ENCODE assay signal across 12 mouse cellular contexts in the genomic region with DNA sequence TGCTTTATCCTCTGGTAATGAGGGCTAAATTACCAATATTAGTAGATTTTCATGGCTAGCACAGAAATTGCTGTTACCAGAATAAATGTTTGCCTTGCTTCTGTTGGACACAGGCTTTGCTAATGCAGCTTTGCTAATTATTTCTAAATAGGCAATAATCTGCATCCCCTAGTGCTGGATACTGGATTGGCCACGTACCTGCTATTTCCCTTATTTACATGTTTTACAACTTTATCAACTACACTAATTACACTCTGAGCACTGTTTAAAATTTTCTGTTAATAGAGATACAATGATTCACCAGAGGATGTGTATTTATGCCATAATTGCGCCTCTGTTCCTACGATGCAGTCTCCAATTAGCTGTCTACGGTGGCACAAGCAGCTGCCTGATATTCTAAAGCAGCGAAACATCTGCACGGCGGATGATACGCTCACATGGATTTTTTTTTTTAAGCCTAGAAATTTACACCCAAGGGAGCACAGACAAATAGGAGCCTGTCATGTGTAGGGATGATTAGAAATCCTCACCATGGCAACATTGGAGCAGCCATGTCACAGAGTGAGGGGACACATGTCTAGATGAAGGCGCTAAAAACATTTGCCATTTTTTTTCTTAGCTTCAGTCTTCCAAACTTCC.
DNase-seq lines count a peak whose midpoint lies in the region; ATAC-seq and TF ChIP-seq lines count a peak whose summit lies in the region.
"Had no signal": no experiment of that assay in that cellular context is flagged by ENCODE, and none has a peak within 500 bp of the region (broad histone marks: within the 10 kb centered on the region; RNA-seq: fewer than 3 reads in every experiment).

No protein-coding gene starts in this region.

- no peak for DNase-seq in layer of hippocampus, adult 2 months (ENCODE audit: low spot score in 2 of 2)
- no peak for DNase-seq in layer of hippocampus, postnatal 36 days
- DNase-seq in midbrain, embryonic 10.5 days (ENCODE audit: low spot score) = peak; percentile 13
- no peak for DNase-seq in lung, adult 2 months
- DNase-seq in urinary bladder, postnatal 25 days (ENCODE audit: low spot score) = no peak
- DNase-seq in urinary bladder, adult 18-20 months (ENCODE audit: low spot score in 2 of 2) = no peak
- DNase-seq: adrenal gland, postnatal 25 days; cerebellum, adult 11-12 months; kidney, adult 8-10 months; lung, postnatal 14 days had no signal

- H3K36me3 ChIP-seq in forebrain, embryonic 15.5 days = no peaks in the 10 kb centered on the region
- no peaks in the 10 kb centered on the region for H3K36me3 ChIP-seq in midbrain, embryonic 10.5 days

- H3K4me3 ChIP-seq in layer of hippocampus, adult 2 months = peak overlapping the region; percentile 38
- peak overlapping the region; percentile 27 for H3K4me3 ChIP-seq in forebrain, embryonic 15.5 days
- peak overlapping the region; percentile 37 for H3K4me3 ChIP-seq in midbrain, embryonic 10.5 days
- no peak overlapping the region for H3K4me3 ChIP-seq in olfactory bulb, adult 2 months (ENCODE audit: insufficient read depth, low read depth, low read length)
- H3K4me3 ChIP-seq in lung, adult 2 months (replicated peaks; ENCODE audit: extremely low read depth, low read depth, low read length) = no peak overlapping the region

- TF ChIP-seq CTCF in layer of hippocampus, adult 2 months (conservative IDR thresholded peaks at IDR 0.05) = no peak
- TF ChIP-seq CTCF in olfactory bulb, adult 2 months (IDR thresholded peaks at IDR 0.05; ENCODE audit: insufficient read depth, low read depth, low read length) = no peak
- no peak for TF ChIP-seq CTCF in lung, adult 2 months (IDR thresholded peaks at IDR 0.05; ENCODE audit: insufficient read depth, low read length)

- peaks cover 25% of the 10 kb centered on the region for H3K4me1 ChIP-seq in forebrain, embryonic 15.5 days
- peaks cover 70% of the 10 kb centered on the region for H3K4me1 ChIP-seq in midbrain, embryonic 10.5 days
- peaks cover 3% of the 10 kb centered on the region; the same call in 1 of the 2 replicates for H3K4me1 ChIP-seq in olfactory bulb, adult 2 months (ENCODE audit: control insufficient read depth, insufficient read depth, low read length)
- no peaks in the 10 kb centered on the region for H3K4me1 ChIP-seq in lung, adult 2 months (ENCODE audit: control insufficient read depth, insufficient read depth, low read length)

- H3K9ac ChIP-seq in forebrain, embryonic 15.5 days (replicated peaks) = 0 out of 2 replicates have a peak overlapping the region, but pooled peaks have one; percentile 11

- H3K4me2 ChIP-seq in forebrain, embryonic 15.5 days (replicated peaks) = peak overlapping the region; percentile 36

- ATAC-seq in forebrain, embryonic 15.5 days (replicated peaks) = peak; percentile 83

- no peaks in the 10 kb centered on the region for H3K9me3 ChIP-seq in forebrain, embryonic 15.5 days
- H3K9me3 ChIP-seq in midbrain, embryonic 10.5 days (replicated peaks) = no peaks in the 10 kb centered on the region

- no peak overlapping the region; the same call in 1 of the 2 replicates for H3K27ac ChIP-seq in layer of hippocampus, adult 2 months
- peak overlapping the region; percentile 69 for H3K27ac ChIP-seq in forebrain, embryonic 15.5 days (replicated peaks)
- H3K27ac ChIP-seq in midbrain, embryonic 10.5 days (replicated peaks) = peak overlapping the region; percentile 82
- H3K27ac ChIP-seq in olfactory bulb, adult 2 months (ENCODE audit: insufficient read depth, low read depth, low read length) = peak overlapping the region; percentile 96; the same call in 1 of the 2 replicates

- no peak for TF ChIP-seq POLR2A in olfactory bulb, adult 2 months (IDR thresholded peaks at IDR 0.05; ENCODE audit: insufficient read depth, low read depth, low read length)
- TF ChIP-seq POLR2A in lung, adult 2 months (IDR thresholded peaks at IDR 0.05; ENCODE audit: borderline replicate concordance, extremely low read depth, low read depth, low read length) = no peak

- WGBS in forebrain, embryonic 15.5 days = 9% methylated on average over 9 of the region's 9 CpGs
- 51% methylated on average over 9 of the region's 9 CpGs for WGBS in midbrain, embryonic 10.5 days
- 15% methylated on average over 9 of the region's 9 CpGs for WGBS in olfactory bulb, adult 2 months
- 86% methylated on average over 9 of the region's 9 CpGs for WGBS in lung, adult 2 months

- no peaks in the 10 kb centered on the region for H3K27me3 ChIP-seq in forebrain, embryonic 15.5 days
- no peaks in the 10 kb centered on the region for H3K27me3 ChIP-seq in midbrain, embryonic 10.5 days (ENCODE audit: low read depth, poor library complexity, severe bottlenecking)

Comparison
In these comparisons a context has a peak if more than half of its experiments do, and no peak if none do; other contexts are left out.
1. H3K4me3 ChIP-seq: peak in layer of hippocampus, adult 2 months (single experiment), forebrain, embryonic 15.5 days (single experiment) and midbrain, embryonic 10.5 days (single experiment); none in olfactory bulb, adult 2 months (single experiment) and lung, adult 2 months (single experiment).